Mouse (Mus musculus): ENCODE results near the gene Ctnnd2. TPM values are rescaled to one million over a fixed set of nuclear protein-coding genes. Genes with fewer than 3 reads are reported as not detected.

Ctnnd2 gene
- polyA plus RNA-seq, 1 experiment from 2014 or later: 1.8 TPM

- WGBS: 49% methylated on average over 6 of the region's 6 CpGs
Measured at GRCm38 (mm10) chr15:30471280-30471966, 299.0 kb downstream of the Ctnnd2 start.

GRCm38 (mm10) chr15:30480676-30481075 is 308.3 kb downstream of the Ctnnd2 start:
- Histone ChIP-seq H3K36me3 (no peaks in the 10 kb centered on the region), H3K27me3 (no peaks in the 10 kb centered on the region), H3K27ac (no peak overlapping the region), H3K9me3 (no peaks in the 10 kb centered on the region), H3K4me1 (no peaks in the 10 kb centered on the region), H3K4me3 (no peak overlapping the region), H3K9ac (no peak overlapping the region), H3K4me2 (no peak overlapping the region)
- whole genome bisulfite sequencing: 58% methylated on average over 15 of the region's 15 CpGs
- no peak for ATAC-seq (ENCODE audit: insufficient number of reproducible peaks, low FRiP score, low TSS enrichment, low read depth)

More at GRCm38 (mm10) chr15:30471280-30471966, 299.0 kb downstream of the Ctnnd2 start:
- Histone ChIP-seq H3K4me1 (no peaks in the 10 kb centered on the region), H3K27me3 (no peaks in the 10 kb centered on the region), H3K9ac (no peak overlapping the region), H3K36me3 (no peaks in the 10 kb centered on the region), H3K4me3 (no peak overlapping the region), H3K4me2 (no peak overlapping the region), H3K27ac (no peak overlapping the region), H3K9me3 (no peaks in the 10 kb centered on the region)
- no peak for ATAC-seq (ENCODE audit: insufficient number of reproducible peaks, low FRiP score, low TSS enrichment, low read depth)

DNA sequence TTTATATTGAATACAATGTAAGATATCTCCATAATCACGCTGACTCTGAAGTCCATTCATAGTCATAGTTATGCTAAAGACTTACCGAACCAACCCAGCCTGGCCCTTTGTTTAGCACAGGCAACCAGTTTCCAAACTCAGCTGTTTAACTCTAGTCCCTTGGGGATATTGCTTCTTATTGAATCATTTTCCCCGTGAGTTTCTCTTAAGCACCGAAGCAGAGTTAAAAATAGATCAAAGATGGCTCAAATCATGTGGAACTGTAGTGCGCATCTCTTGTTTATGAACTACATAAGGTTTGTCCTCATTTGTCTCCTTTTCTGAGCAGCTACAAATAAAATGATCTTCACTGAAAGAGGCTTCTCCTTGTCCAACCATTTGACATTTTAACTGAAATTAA is 334.1 kb downstream of the Ctnnd2 start:
- 68% methylated on average over 5 of the region's 5 CpGs for WGBS
- H3K4me1 ChIP-seq: no peaks in the 10 kb centered on the region
- H3K27me3 ChIP-seq: no peaks in the 10 kb centered on the region
- H3K4me2 ChIP-seq: no peak overlapping the region
- no peak overlapping the region for H3K9ac ChIP-seq
- H3K36me3 ChIP-seq: no peaks in the 10 kb centered on the region
- ATAC-seq (ENCODE audit: insufficient number of reproducible peaks, low FRiP score, low TSS enrichment, low read depth): no peak
- no peaks in the 10 kb centered on the region for H3K9me3 ChIP-seq
- no peak overlapping the region for H3K4me3 ChIP-seq
- no peak overlapping the region for H3K27ac ChIP-seq

GRCm38 (mm10) chr15:30512467-30512866 is 340.1 kb downstream of the Ctnnd2 start:
- H3K27me3 ChIP-seq: no peaks in the 10 kb centered on the region
- H3K36me3 ChIP-seq: no peaks in the 10 kb centered on the region
- H3K4me3 ChIP-seq: no peak overlapping the region
- H3K27ac ChIP-seq: no peak overlapping the region
- H3K9ac ChIP-seq: no peak overlapping the region
- no peak overlapping the region for H3K4me2 ChIP-seq
- H3K9me3 ChIP-seq: no peaks in the 10 kb centered on the region
- ATAC-seq (ENCODE audit: insufficient number of reproducible peaks, low FRiP score, low TSS enrichment, low read depth): no peak
- 60% methylated on average over 3 of the region's 3 CpGs for WGBS
- H3K4me1 ChIP-seq: no peaks in the 10 kb centered on the region

DNA sequence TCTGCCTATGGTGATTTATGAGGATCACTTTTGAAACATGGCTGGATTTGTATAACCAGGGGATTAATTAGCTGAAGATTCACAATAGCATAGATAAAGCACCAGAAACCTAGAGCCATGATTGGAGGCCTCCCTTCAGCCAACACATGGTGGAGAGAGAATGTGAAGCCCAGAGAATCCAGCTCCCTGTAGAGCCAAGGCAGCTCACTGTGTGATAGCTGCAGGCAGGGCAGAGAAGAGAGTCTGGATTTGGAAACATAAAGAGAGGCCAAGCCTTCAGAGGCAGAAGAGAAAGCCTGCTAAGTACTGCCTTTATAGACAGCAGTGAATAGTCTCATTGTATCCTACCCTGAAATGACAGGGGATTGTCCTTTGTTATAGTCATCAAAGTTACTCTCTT is 340.7 kb downstream of the Ctnnd2 start:
- no peak overlapping the region for H3K9ac ChIP-seq
- no peaks in the 10 kb centered on the region for H3K27me3 ChIP-seq
- no peaks in the 10 kb centered on the region for H3K9me3 ChIP-seq
- no peaks in the 10 kb centered on the region for H3K36me3 ChIP-seq
- no peak overlapping the region for H3K4me3 ChIP-seq
- no peaks in the 10 kb centered on the region for H3K4me1 ChIP-seq
- no peak overlapping the region for H3K27ac ChIP-seq
- ATAC-seq (ENCODE audit: insufficient number of reproducible peaks, low FRiP score, low TSS enrichment, low read depth): no peak
- no peak overlapping the region for H3K4me2 ChIP-seq

GRCm38 (mm10) chr15:30515425-30515824 is 343.0 kb downstream of the Ctnnd2 start:
- H3K4me2 ChIP-seq: no peak overlapping the region
- no peak overlapping the region for H3K27ac ChIP-seq
- WGBS: 81% methylated on average over 4 of the region's 4 CpGs
- no peaks in the 10 kb centered on the region for H3K4me1 ChIP-seq
- H3K36me3 ChIP-seq: no peaks in the 10 kb centered on the region
- no peak overlapping the region for H3K9ac ChIP-seq
- H3K9me3 ChIP-seq: no peaks in the 10 kb centered on the region
- no peak for ATAC-seq (ENCODE audit: insufficient number of reproducible peaks, low FRiP score, low TSS enrichment, low read depth)
- H3K4me3 ChIP-seq: no peak overlapping the region
- H3K27me3 ChIP-seq: no peaks in the 10 kb centered on the region

DNA sequence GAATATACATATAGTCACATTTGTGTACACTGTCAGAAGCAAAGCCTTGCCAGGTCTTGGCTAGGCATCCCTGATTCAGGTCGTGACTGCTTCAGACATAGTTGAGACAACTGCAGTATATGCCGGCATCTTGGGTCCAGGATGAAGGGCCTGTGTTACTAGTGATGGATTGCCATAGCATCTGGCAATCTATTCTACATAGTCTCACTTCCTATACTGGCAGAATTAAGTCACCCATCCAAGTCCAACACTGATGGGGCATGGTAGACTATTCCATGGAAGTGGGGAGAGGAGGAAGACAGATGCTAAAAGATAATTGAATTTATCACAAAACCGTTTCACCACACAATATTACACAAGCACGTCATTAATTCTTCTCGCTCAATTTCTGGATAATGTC is 369.1 kb downstream of the Ctnnd2 start:
- 79% methylated on average over 5 of the region's 5 CpGs for WGBS
- Histone ChIP-seq H3K27ac (no peak overlapping the region), H3K4me2 (no peak overlapping the region), H3K36me3 (no peaks in the 10 kb centered on the region), H3K9ac (no peak overlapping the region), H3K4me1 (no peaks in the 10 kb centered on the region), H3K9me3 (no peaks in the 10 kb centered on the region), H3K27me3 (no peaks in the 10 kb centered on the region), H3K4me3 (no peak overlapping the region)
- ATAC-seq (ENCODE audit: insufficient number of reproducible peaks, low FRiP score, low TSS enrichment, low read depth): no peak

DNA sequence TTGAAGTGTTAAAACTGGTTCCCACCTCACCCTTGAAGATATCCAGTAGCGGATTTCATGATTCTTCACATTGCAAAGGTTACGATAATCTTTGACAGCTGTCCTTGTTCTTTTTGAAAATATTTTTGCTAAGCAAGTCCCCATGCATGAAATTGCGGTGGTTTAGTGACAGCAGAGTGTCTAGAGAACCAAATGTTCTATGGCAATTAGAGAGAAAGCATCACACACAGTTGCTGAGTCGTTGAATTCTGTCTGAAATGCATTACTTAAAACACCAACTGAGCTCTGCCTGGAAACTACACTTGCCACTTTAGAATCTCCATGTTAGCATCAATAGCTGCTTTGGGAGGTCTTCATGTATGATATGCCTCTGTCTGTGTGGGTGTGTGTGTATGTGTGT is 375.9 kb downstream of the Ctnnd2 start:
- no peaks in the 10 kb centered on the region for H3K36me3 ChIP-seq
- WGBS: 80% methylated on average over 4 of the region's 4 CpGs
- H3K4me1 ChIP-seq: no peaks in the 10 kb centered on the region
- no peak overlapping the region for H3K4me3 ChIP-seq
- H3K27me3 ChIP-seq: no peaks in the 10 kb centered on the region
- no peaks in the 10 kb centered on the region for H3K9me3 ChIP-seq
- no peak overlapping the region for H3K4me2 ChIP-seq
- ATAC-seq (ENCODE audit: insufficient number of reproducible peaks, low FRiP score, low TSS enrichment, low read depth): no peak
- no peak overlapping the region for H3K9ac ChIP-seq
- no peak overlapping the region for H3K27ac ChIP-seq

DNA sequence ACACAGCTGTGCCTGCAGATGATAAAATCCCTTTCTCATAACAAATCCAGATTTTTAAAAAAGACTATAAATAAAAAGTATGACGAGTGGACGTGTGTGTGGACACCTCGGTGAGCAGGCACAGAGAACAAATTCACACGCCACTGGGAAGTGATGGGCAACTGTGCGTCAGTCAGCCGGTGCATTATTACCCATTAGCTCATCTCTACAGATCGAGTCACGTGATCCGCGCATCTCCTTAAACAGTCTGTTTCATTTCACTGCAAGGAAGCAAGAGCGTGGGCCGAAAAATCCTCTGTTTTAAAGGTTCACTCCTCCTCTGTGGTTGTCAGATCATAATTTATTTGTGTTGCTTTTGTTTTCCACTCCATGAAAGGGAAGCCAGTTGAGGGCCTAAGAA is 378.6 kb downstream of the Ctnnd2 start:
- no peaks in the 10 kb centered on the region for H3K9me3 ChIP-seq
- no peak for ATAC-seq (ENCODE audit: insufficient number of reproducible peaks, low FRiP score, low TSS enrichment, low read depth)
- H3K36me3 ChIP-seq: no peaks in the 10 kb centered on the region
- H3K4me2 ChIP-seq: no peak overlapping the region
- no peak overlapping the region for H3K9ac ChIP-seq
- H3K4me1 ChIP-seq: no peaks in the 10 kb centered on the region
- WGBS: 89% methylated on average over 12 of the region's 12 CpGs
- no peak overlapping the region for H3K27ac ChIP-seq
- no peaks in the 10 kb centered on the region for H3K27me3 ChIP-seq
- H3K4me3 ChIP-seq: no peak overlapping the region

GRCm38 (mm10) chr15:30553910-30554406 is 381.6 kb downstream of the Ctnnd2 start:
- Histone ChIP-seq H3K4me3 (no peak overlapping the region), H3K36me3 (no peaks in the 10 kb centered on the region), H3K9me3 (no peaks in the 10 kb centered on the region), H3K27ac (no peak overlapping the region), H3K27me3 (no peaks in the 10 kb centered on the region), H3K4me1 (no peaks in the 10 kb centered on the region), H3K9ac (no peak overlapping the region), H3K4me2 (no peak overlapping the region)
- WGBS: 79% methylated on average over 2 of the region's 2 CpGs
- no peak for ATAC-seq (ENCODE audit: insufficient number of reproducible peaks, low FRiP score, low TSS enrichment, low read depth)

DNA sequence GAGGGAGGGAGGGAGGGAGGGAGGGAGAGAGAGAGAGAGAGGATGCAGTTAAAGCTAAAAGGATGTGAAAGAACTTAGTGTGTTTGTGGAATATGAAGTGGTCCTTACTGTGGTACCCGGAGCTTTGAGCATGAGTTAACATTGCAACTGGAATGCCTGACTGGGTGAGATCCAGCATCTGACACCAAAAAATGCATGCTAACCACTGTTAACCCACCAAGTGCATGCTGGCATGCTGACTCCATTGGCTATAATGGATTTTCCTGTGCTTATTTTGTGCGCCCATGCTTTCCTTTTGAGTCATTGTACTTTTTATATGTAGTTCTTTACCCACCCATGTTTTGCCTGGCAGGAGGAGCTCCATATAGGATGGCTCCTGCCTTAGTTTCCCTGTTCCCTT is 383.4 kb downstream of the Ctnnd2 start:
- ATAC-seq (ENCODE audit: insufficient number of reproducible peaks, low FRiP score, low TSS enrichment, low read depth): no peak
- no peak overlapping the region for H3K27ac ChIP-seq
- no peak overlapping the region for H3K9ac ChIP-seq
- no peaks in the 10 kb centered on the region for H3K9me3 ChIP-seq
- no peak overlapping the region for H3K4me2 ChIP-seq
- H3K27me3 ChIP-seq: no peaks in the 10 kb centered on the region
- H3K4me3 ChIP-seq: no peak overlapping the region
- no peaks in the 10 kb centered on the region for H3K36me3 ChIP-seq
- WGBS: 85% methylated on average over 2 of the region's 2 CpGs
- H3K4me1 ChIP-seq: no peaks in the 10 kb centered on the region

GRCm38 (mm10) chr15:30562375-30562774 is 390.0 kb downstream of the Ctnnd2 start:
- H3K4me3 ChIP-seq: no peak overlapping the region
- H3K27me3 ChIP-seq: no peaks in the 10 kb centered on the region
- H3K9ac ChIP-seq: no peak overlapping the region
- no peaks in the 10 kb centered on the region for H3K36me3 ChIP-seq
- ATAC-seq (ENCODE audit: insufficient number of reproducible peaks, low FRiP score, low TSS enrichment, low read depth): no peak
- H3K9me3 ChIP-seq: no peaks in the 10 kb centered on the region
- WGBS: 59% methylated on average over 5 of the region's 5 CpGs
- no peak overlapping the region for H3K4me2 ChIP-seq
- H3K4me1 ChIP-seq: no peaks in the 10 kb centered on the region; the same call in 1 of the 2 replicates
- H3K27ac ChIP-seq: no peak overlapping the region

DNA sequence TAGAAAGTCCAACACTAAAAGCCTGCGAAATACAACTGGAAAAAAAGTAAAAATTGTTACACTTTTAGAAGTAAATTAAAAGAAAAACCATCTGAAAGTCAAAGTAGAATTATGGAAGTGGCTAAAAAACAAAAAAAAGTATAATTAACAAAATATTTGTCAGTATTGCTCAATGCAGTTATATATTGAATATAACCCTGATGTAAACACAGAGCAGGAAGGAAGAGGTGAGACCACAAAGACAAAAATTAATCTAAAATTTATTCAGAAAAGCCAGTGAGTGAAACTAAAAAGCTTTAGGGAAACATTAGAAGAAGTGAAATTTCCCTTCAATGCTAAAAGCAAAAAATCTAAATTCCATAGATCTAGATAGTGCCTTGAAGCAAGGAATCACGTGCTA is 392.2 kb downstream of the Ctnnd2 start:
- Histone ChIP-seq H3K27ac (no peak overlapping the region), H3K4me3 (no peak overlapping the region), H3K4me1 (no peaks in the 10 kb centered on the region; the same call in 1 of the 2 replicates), H3K9me3 (no peaks in the 10 kb centered on the region), H3K27me3 (no peaks in the 10 kb centered on the region), H3K36me3 (no peaks in the 10 kb centered on the region), H3K9ac (no peak overlapping the region), H3K4me2 (no peak overlapping the region)
- 82% methylated on average over 2 of the region's 2 CpGs for WGBS
- no peak for ATAC-seq (ENCODE audit: insufficient number of reproducible peaks, low FRiP score, low TSS enrichment, low read depth)

Data from limb, embryonic 15.5 days (tissue).